ENCODE assay signal across 8 mouse cellular contexts in the genomic region with DNA sequence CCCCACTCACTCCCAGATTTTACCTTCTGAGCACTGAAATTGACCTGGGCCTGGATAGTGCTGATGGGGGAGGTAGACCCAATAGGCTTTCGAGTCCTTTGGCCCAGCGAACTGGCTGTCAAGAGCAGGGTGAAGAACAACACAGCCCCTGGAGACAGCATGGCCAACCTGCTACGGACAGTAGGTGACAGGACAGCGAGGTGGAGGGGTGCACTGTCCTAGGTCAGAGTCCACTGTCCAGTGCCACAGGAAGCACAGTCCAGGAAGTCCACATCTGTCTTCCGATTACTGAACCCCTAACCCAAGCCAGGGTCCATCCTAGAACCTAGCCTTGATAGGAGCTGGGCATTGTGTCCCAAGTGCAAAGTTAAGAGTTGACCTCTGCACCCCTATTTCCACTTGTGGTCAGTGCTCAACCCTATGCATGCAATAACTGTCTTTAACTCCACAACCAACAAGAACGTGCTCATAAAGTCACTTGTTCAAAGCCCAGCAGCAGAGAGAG. TPM values are rescaled to one million over a fixed set of nuclear protein-coding genes. Genes with fewer than 3 reads are reported as not detected.
DNase-seq lines count a peak whose midpoint lies in the region; ATAC-seq lines count a peak whose summit lies in the region.

No protein-coding gene starts in this region.

- 63% methylated on average over 6 of the region's 6 CpGs for WGBS in lung, embryonic 16.5 days
- 64% methylated on average over 6 of the region's 6 CpGs for WGBS in embryonic facial prominence, embryonic 15.5 days
- WGBS in intestine, embryonic 15.5 days, result 68% methylated on average over 6 of the region's 6 CpGs
- 74% methylated on average over 6 of the region's 6 CpGs for WGBS in midbrain, embryonic 15.5 days

- peaks cover 14% of the 10 kb centered on the region for H3K4me1 ChIP-seq in lung, embryonic 16.5 days (replicated peaks; ENCODE audit: control insufficient read depth, insufficient read depth, low read length)
- H3K4me1 ChIP-seq in embryonic facial prominence, embryonic 15.5 days, result peaks cover 20% of the 10 kb centered on the region
- H3K4me1 ChIP-seq in intestine, embryonic 15.5 days (replicated peaks), result peaks cover 27% of the 10 kb centered on the region
- H3K4me1 ChIP-seq in midbrain, embryonic 15.5 days, result peaks cover 20% of the 10 kb centered on the region

- ATAC-seq in lung, embryonic 16.5 days (ENCODE audit: low read depth), result peak; percentile 16
- no peak for ATAC-seq in embryonic facial prominence, embryonic 15.5 days (ENCODE audit: insufficient number of reproducible peaks, low FRiP score, low TSS enrichment, low read depth)
- peak; percentile 12 for ATAC-seq in intestine, embryonic 15.5 days
- peak; percentile 59 for ATAC-seq in midbrain, embryonic 15.5 days (replicated peaks)

- H3K36me3 ChIP-seq in lung, embryonic 16.5 days (ENCODE audit: control insufficient read depth, insufficient read depth, low read length), result peaks cover 15% of the 10 kb centered on the region
- peaks cover 24% of the 10 kb centered on the region for H3K36me3 ChIP-seq in embryonic facial prominence, embryonic 15.5 days
- H3K36me3 ChIP-seq in intestine, embryonic 15.5 days, result peaks cover 3% of the 10 kb centered on the region
- peaks cover 15% of the 10 kb centered on the region for H3K36me3 ChIP-seq in midbrain, embryonic 15.5 days (replicated peaks)

- H3K27me3 ChIP-seq in lung, embryonic 16.5 days (ENCODE audit: control insufficient read depth, insufficient read depth, low read depth, low read length), result no peaks in the 10 kb centered on the region
- no peaks in the 10 kb centered on the region for H3K27me3 ChIP-seq in embryonic facial prominence, embryonic 15.5 days
- H3K27me3 ChIP-seq in intestine, embryonic 15.5 days (replicated peaks), result no peaks in the 10 kb centered on the region
- H3K27me3 ChIP-seq in midbrain, embryonic 15.5 days (replicated peaks), result no peaks in the 10 kb centered on the region

- DNase-seq in lung, postnatal 14 days, result no peak
- no peak for DNase-seq in frontal cortex, postnatal 14 days (ENCODE audit: low spot score in 2 of 2)
- no peak for DNase-seq in cerebellum, adult 9-11 months
- DNase-seq in natural killer cell, adult 2 months (ENCODE audit: low spot score in 2 of 2), result no peak

- H3K4me3 ChIP-seq in lung, embryonic 16.5 days (ENCODE audit: low read length), result peak overlapping the region; percentile 87
- peak overlapping the region; percentile 83 for H3K4me3 ChIP-seq in embryonic facial prominence, embryonic 15.5 days (replicated peaks)
- H3K4me3 ChIP-seq in intestine, embryonic 15.5 days (replicated peaks), result peak overlapping the region; percentile 68
- H3K4me3 ChIP-seq in midbrain, embryonic 15.5 days, result peak overlapping the region; percentile 95

- H3K27ac ChIP-seq in lung, embryonic 16.5 days (ENCODE audit: low read length), result peak overlapping the region; percentile 45
- H3K27ac ChIP-seq in embryonic facial prominence, embryonic 15.5 days (replicated peaks), result no peak overlapping the region; the same call in 1 of the 2 replicates
- 0 out of 2 replicates have a peak overlapping the region, but pooled peaks have one; percentile 44 for H3K27ac ChIP-seq in intestine, embryonic 15.5 days
- 0 out of 2 replicates have a peak overlapping the region, but pooled peaks have one; percentile 10 for H3K27ac ChIP-seq in midbrain, embryonic 15.5 days

- peak overlapping the region; percentile 68 for H3K4me2 ChIP-seq in lung, embryonic 16.5 days (ENCODE audit: low read depth, low read length)
- H3K4me2 ChIP-seq in embryonic facial prominence, embryonic 15.5 days (replicated peaks), result peak overlapping the region; percentile 64
- H3K4me2 ChIP-seq in intestine, embryonic 15.5 days (replicated peaks), result peak overlapping the region; percentile 71
- peak overlapping the region; percentile 86 for H3K4me2 ChIP-seq in midbrain, embryonic 15.5 days

- peak overlapping the region; percentile 73 for H3K9ac ChIP-seq in lung, embryonic 16.5 days (ENCODE audit: low read length)
- peak overlapping the region; percentile 48; the same call in 1 of the 2 replicates for H3K9ac ChIP-seq in embryonic facial prominence, embryonic 15.5 days
- peak overlapping the region; percentile 45 for H3K9ac ChIP-seq in intestine, embryonic 15.5 days
- H3K9ac ChIP-seq in midbrain, embryonic 15.5 days, result no peak overlapping the region; the same call in 1 of the 2 replicates

- H3K9me3 ChIP-seq in lung, embryonic 16.5 days (ENCODE audit: control insufficient read depth, low read length), result no peaks in the 10 kb centered on the region
- H3K9me3 ChIP-seq in embryonic facial prominence, embryonic 15.5 days (replicated peaks), result no peaks in the 10 kb centered on the region
- H3K9me3 ChIP-seq in intestine, embryonic 15.5 days, result no peaks in the 10 kb centered on the region
- no peaks in the 10 kb centered on the region for H3K9me3 ChIP-seq in midbrain, embryonic 15.5 days

RNA-seq across cellular contexts. Expression of a gene that starts 0.4 kb away (rescaled TPM):
- 80.8 and 81.1 TPM in 2 replicates for polyA plus RNA-seq in lung, embryonic 16.5 days (2015; fragmentation: Nextera tagmentation; extraction: Ambion mirVana)
- polyA plus RNA-seq in embryonic facial prominence, embryonic 15.5 days (2015; fragmentation: Nextera tagmentation; extraction: Ambion mirVana), result 81.2 and 96.3 TPM in 2 replicates
- 57.5 and 65.2 TPM in 2 replicates for polyA plus RNA-seq in intestine, embryonic 15.5 days (2015; fragmentation: Nextera tagmentation; extraction: Ambion mirVana)
- polyA plus RNA-seq in midbrain, embryonic 15.5 days (2015; fragmentation: Nextera tagmentation; extraction: Ambion mirVana), result 147 and 151 TPM in 2 replicates

RNA-seq across cellular contexts. Expression of a gene that starts 1.4 kb away (rescaled TPM):
- polyA plus RNA-seq in lung, embryonic 16.5 days (2015; fragmentation: Nextera tagmentation; extraction: Ambion mirVana), result 6.5 and 7.3 TPM in 2 replicates
- 5.6 and 7.2 TPM in 2 replicates for polyA plus RNA-seq in embryonic facial prominence, embryonic 15.5 days (2015; fragmentation: Nextera tagmentation; extraction: Ambion mirVana)
- 5.4 and 8.3 TPM in 2 replicates for polyA plus RNA-seq in intestine, embryonic 15.5 days (2015; fragmentation: Nextera tagmentation; extraction: Ambion mirVana)
- 6.4 and 7.4 TPM in 2 replicates for polyA plus RNA-seq in midbrain, embryonic 15.5 days (2015; fragmentation: Nextera tagmentation; extraction: Ambion mirVana)

RNA-seq across cellular contexts. Expression of a gene that starts 6.4 kb away (rescaled TPM):
- polyA plus RNA-seq in lung, embryonic 16.5 days (2015; fragmentation: Nextera tagmentation; extraction: Ambion mirVana), result not detected in 2 replicates
- not detected in 2 replicates for polyA plus RNA-seq in embryonic facial prominence, embryonic 15.5 days (2015; fragmentation: Nextera tagmentation; extraction: Ambion mirVana)
- polyA plus RNA-seq in intestine, embryonic 15.5 days (2015; fragmentation: Nextera tagmentation; extraction: Ambion mirVana), result not detected in 2 replicates
- polyA plus RNA-seq in midbrain, embryonic 15.5 days (2015; fragmentation: Nextera tagmentation; extraction: Ambion mirVana), result not detected in 2 replicates

RNA-seq across cellular contexts. Expression of a gene that starts 30.3 kb away (rescaled TPM):
- 10.7 and 16.5 TPM in 2 replicates for polyA plus RNA-seq in lung, embryonic 16.5 days (2015; fragmentation: Nextera tagmentation; extraction: Ambion mirVana)
- polyA plus RNA-seq in embryonic facial prominence, embryonic 15.5 days (2015; fragmentation: Nextera tagmentation; extraction: Ambion mirVana), result 18.7 and 20.8 TPM in 2 replicates
- 4.6 and 5.8 TPM in 2 replicates for polyA plus RNA-seq in intestine, embryonic 15.5 days (2015; fragmentation: Nextera tagmentation; extraction: Ambion mirVana)
- polyA plus RNA-seq in midbrain, embryonic 15.5 days (2015; fragmentation: Nextera tagmentation; extraction: Ambion mirVana), result 822 and 843 TPM in 2 replicates

RNA-seq across cellular contexts. Expression of a gene that starts 39.2 kb away (rescaled TPM):
- polyA plus RNA-seq in lung, embryonic 16.5 days (2015; fragmentation: Nextera tagmentation; extraction: Ambion mirVana), result 37.9 and 44.8 TPM in 2 replicates
- 48.7 and 49.1 TPM in 2 replicates for polyA plus RNA-seq in embryonic facial prominence, embryonic 15.5 days (2015; fragmentation: Nextera tagmentation; extraction: Ambion mirVana)
- polyA plus RNA-seq in intestine, embryonic 15.5 days (2015; fragmentation: Nextera tagmentation; extraction: Ambion mirVana), result 28.0 and 33.2 TPM in 2 replicates
- 119 and 128 TPM in 2 replicates for polyA plus RNA-seq in midbrain, embryonic 15.5 days (2015; fragmentation: Nextera tagmentation; extraction: Ambion mirVana)
